Mouse (Mus musculus): ENCODE data around the gene Gm44790. TPM values are rescaled to one million over a fixed set of nuclear protein-coding genes. Genes with fewer than 3 reads are reported as not detected.
A peak's percentile ranks its signal among the peaks of the same experiment; 100 is the strongest.
"Not testable (repeated sequence)": the region's sequence is repeated elsewhere in the genome, so short reads cannot be mapped to it uniquely, and the experiment has no call there.

The Gm44790 gene
- total RNA-seq, 2 experiments from 2014 or later, result 0.58 TPM; not detected in 1

DNA sequence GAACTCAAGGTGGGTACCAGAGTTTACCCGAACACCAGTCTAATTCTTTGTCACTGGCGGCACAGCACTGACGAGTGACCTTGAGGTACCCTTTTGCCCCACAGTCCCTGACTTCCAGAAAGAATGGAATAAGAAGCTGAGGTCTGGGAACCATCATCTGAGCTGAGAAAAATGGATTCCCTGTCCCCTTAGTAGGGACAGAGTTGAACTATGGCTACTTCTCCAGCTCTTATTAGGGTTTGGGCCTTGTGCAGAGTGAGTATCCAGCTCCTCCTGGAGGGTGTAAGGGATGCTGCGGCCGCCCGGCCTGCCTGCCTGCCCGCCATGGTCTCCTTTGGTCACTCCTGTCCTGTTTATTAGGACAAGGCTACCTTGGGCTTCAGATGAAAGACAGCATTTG is 46.6 kb downstream of the Gm44790 start:
- DNase-seq (ENCODE audit: low spot score in 2 of 2), result no peak

DNA sequence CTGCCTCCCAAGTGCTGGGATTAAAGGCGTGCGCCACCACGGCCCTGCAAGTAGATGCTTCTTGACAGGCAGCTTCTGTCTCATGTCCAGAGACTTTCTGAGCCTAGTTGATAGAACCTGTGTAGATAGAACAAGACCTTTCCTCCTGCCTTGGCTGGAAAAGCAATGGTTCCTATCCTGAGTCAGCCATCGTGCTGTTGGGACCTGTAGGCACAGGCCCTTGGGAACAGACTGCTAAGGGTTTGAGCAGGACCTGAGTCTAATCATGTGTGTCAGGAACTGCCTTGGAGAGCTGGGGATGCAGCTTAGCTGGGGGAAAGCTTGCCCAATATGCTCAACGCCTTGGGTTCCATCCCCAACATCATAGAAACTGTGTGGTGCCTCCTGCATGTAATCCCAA is 47.6 kb downstream of the Gm44790 start:
- DNase-seq (ENCODE audit: low spot score in 2 of 2), result no peak

DNA sequence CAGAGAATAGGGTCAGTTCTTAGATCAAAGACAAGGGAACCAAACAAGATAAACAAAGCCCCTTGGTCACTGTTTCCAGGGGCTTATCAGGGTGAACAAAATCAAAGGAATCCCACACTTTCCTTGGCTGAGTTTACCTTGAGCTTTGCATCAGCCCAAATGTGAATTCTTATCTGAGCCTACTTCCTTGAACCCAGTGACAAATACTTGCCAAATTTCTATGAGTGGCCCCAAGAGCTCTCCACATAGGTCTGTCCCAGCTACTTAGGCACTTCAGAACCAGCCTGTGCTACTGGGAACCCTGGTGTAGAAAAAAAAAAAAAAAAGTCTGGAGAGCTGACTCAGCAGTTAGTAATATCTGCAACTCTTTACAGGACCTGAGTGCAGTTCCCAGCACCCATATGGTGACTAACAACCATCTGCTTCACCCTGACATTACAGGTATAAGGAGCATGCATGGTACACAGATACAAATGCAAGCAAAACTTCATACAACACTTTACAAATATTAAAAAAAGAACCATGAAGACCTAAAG is 48.3 kb downstream of the Gm44790 start:
- DNase-seq (ENCODE audit: low spot score in 2 of 2), result no peak

DNA sequence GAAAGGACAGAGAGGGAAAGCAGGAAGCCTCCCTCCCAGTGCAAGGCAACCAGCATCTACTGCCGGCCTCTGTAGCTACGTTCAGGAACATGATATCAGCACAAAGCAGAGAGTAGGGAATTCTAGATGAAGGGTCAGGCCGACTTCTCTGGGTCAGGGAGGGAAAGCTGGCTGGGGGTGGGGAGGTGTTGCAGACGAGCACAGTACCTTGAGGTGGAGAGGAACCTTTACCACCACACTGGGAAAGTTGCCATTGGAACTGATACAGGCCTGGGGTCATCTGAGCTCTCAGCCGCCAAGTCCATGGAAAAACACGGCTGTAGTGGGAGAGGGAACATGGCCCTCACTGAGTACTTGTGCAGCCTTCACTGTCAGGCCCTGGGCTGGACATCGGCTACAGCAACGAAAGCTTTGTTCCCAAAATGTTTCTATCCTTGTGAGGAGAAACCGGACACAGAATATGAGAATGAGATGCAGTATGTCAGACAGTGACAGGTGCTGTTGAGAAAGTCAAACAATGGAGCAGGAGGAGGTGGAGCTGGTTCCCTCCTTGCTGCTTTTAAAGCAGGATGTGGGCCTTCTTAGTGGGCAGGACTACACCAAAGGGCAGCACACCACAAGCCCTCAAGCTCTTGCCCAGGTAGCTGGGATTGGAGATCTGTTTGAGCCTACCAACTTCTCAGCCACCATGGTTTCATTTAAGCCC is 49.2 kb downstream of the Gm44790 start:
- DNase-seq (ENCODE audit: low spot score in 2 of 2), result no peak

DNA sequence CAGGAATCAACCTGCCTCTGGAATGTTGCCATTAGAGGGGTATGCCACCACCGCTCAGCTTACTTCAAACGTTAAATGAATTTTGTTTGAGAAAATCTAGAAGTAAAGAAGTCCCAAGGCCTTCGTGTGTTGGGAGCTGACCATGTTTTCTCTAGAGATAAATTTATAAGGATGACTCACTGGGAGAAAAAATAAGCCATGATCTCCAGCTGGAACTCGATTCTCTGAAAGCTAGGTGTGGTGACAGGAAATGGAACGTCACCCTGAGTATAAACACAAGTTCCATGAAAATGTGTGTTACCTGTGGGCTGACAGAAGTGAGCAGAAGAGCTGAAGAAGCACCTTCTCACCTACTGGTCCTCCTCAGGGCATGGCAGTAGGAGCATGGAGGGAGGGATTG is 50.5 kb downstream of the Gm44790 start:
- DNase-seq (ENCODE audit: low spot score in 2 of 2), result no peak

DNA sequence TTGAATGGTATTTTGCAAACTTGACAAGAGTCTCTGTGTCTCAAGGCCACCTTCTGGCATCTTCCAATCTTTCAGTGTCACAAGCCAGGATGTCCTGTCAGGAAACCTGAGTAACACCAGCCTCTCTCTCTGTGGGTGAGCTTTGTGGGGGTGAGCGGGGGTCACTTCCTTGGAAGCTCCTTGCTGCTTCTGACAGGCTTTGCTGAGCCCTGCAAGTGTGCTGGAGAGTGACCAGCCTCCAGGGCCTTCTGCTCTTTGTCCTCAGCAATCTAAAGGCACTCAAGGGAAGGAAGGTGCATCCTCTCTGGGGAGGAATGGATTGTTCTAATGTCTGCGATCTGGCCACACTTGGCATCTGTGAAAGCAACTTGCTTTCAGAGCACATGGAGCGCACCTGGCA is 52.9 kb downstream of the Gm44790 start:
- DNase-seq (ENCODE audit: low spot score in 2 of 2), result no peak

DNA sequence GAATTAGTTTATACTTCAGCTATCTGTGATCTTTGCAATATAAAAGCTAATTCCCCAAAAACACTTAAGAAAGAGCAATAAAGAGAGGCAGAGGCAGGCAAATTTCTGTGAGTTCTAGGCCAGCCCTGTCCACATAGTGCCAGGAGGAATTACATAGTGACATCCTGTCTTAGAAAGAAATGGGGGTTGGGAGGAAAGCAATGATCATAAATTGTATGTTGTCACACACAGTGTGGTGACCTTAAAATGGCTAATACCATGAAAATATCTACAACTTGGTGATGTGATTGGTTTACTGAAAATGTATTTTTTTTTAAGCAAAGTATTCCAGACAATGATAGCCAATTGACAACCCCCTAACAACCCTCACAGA is 53.3 kb downstream of the Gm44790 start:
- no peak for DNase-seq (ENCODE audit: low spot score in 2 of 2)

DNA sequence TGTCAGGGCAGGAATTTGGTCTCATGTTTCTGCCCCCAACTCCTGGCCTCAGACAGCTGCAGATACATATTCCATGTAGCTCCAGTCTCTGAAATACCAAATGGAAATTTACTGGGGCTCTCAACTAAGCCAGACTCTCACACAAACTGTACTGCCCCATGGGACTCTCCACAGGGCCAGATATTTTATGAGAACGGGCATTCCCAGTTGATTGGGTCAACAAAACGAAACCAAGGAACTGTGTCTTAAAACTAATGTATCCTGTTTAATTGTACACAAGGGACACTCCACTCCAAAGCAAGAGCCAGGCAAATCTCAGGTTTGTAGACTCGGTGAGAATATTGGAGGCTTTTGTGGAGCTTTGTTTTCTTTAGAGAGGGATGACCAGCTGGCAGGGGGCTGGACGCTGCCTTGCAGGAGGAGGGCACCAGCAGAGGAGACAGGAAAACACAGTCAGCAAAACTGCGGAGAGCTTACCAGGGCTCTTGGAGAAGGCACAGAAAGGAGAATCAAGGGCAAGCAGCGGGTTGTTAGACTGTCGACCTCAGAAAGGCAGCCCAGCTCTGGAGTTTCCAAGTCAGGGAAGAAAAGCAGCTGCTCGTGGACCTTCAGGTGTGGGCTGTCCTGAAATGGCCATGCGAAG is 53.9 kb downstream of the Gm44790 start:
- DNase-seq (ENCODE audit: low spot score in 2 of 2), result no peak

DNA sequence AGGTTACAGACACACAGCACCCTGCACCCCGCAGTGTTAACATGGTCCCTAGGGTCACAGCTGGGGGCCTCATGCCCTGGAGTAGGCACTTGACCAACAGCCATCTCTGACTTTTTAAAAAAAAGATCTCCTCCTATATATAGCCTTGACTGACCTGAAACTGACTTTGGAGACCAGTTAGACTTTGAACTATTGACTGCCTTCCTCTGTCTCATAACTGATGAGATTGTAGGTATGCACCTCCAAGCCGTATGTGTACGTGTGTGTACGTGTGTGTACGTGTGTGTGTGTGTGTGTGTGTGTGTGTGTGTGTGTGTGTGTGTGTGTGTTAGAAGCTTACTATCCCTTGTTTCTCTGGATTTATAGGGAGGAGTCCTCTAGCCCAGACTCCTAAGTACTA is 55.4 kb downstream of the Gm44790 start:
- DNase-seq (ENCODE audit: low spot score in 2 of 2), result no peak

DNA sequence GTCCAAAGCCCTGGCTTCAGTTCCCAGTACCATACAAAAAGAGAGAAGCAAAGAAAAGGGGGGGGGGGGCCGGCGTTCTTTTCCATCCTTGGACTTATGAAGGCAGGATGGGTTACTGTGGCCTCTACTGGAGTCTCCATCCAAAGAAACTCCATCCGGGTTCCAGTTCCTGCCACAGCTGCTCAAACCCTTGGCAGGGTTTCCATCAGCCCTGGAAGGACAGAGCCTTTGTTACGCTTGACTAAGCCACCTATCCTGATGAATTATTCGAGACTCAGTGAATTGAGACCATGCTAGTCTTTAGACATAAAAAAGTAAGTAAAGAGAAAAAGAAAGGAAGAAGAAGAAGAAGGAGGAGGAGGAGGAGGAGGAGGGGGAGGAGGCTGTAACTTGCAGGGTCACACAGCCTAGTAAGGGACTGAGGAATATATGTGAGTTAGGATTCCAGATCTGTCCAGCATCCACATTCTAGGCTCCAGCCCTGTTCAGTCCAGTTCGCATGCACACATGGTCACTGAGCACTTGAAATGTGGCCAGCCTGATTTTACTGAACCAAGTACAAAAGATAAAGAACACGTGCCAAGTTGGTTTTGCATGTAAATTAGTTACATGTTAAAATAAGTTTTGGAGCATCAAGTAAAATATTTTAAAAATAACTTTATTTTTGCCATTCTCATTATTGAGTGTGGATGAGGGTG is 59.6 kb downstream of the Gm44790 start:
- DNase-seq (ENCODE audit: low spot score in 2 of 2), result no peak

DNA sequence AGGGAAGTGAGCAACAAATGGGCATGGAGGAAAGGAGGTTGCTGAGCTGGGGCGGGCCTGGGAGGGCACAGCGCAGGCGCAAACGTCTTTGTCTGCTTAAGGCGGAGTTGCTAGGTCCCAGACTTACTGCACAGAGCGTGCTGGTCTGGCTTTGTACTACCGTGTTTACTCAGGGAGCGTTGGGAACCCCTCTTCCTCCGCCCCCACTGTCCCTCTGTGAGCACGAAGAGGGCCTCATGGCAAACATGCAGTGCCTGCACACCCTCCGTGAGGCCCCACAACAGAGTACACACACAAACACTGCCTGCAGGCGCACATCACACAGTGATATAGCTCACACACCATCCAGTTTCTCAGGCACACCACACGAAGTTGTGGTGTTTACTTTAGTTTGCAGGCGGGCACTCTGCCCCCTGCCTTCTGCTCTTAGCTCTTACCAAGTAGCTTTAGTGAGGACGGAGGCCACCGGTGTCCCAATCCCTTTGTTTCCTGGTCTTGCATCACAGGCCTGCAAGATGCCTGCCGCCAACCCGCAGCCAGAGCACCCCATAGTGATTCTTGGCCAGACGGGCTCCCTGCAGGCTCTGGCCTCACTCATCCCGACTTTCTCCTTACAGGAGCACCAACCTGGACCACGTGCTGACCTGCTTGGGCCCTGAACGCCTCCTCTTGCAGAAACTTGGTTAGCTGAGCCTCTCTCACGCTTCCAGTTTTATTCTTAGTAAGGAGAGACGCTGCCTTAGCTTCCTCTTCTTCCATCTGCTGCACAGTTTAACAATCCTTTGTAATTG is 61.1 kb downstream of the Gm44790 start:
- peak; percentile 59 to 77 for DNase-seq (ENCODE audit: low spot score in 2 of 2)

DNA sequence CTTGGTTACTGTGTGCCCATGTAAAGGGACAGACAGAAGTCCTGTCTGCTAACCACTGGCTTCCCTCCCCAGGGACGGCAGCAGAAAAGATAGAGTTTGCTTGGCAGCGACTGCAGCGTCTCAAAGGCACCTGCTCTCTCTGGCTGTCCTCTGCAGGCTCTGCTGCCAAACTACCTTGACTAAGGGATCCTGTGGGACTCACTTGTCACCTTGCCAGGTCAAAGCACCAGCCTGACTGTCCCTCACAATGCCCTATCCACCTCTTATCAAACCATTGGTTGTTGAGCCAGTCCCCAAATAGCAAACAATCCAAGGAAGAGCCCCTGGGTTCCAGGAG is 61.7 kb downstream of the Gm44790 start:
- DNase-seq (ENCODE audit: low spot score in 2 of 2), result no peak

DNA sequence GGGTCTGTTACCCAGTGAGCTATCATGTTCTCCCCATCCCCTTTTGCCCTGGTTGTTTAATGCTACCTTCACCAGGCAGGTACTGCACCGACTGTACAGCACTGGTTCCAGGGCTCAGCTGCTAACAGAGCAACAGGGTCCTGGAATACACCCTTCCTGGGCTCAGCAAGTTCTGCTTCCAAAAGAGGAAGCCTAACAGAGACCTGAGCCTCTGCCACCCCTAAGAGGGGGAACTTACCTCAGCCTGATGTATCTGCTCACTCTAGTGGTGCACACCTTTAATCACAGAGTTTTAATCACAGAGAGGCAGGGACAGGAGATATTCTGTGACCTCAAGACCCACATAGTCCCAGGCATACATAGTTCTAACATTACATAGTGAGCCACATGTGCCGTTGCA is 63.5 kb downstream of the Gm44790 start:
- DNase-seq (ENCODE audit: low spot score in 2 of 2), result no peak

DNA sequence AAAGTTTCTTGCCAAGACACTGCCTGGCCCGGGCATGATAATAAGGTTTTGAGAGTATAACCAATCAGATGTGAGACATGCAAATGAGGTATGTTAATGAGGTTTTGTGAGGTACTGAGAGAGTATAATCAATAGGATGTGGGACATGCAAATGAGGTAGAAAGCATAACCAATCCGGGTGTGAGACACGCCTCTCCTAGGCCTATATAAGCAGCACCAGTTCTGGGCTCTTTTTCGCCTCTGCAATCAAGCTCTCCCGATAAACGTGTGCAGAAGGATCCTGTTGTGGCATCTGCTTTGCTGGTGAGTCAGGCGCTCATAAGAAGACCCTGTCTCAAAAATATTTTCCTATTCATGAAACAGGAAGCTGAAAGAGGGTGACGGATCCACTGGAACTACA is 64.0 kb downstream of the Gm44790 start:
- not testable (repeated sequence) for DNase-seq (ENCODE audit: low spot score in 2 of 2)

DNA sequence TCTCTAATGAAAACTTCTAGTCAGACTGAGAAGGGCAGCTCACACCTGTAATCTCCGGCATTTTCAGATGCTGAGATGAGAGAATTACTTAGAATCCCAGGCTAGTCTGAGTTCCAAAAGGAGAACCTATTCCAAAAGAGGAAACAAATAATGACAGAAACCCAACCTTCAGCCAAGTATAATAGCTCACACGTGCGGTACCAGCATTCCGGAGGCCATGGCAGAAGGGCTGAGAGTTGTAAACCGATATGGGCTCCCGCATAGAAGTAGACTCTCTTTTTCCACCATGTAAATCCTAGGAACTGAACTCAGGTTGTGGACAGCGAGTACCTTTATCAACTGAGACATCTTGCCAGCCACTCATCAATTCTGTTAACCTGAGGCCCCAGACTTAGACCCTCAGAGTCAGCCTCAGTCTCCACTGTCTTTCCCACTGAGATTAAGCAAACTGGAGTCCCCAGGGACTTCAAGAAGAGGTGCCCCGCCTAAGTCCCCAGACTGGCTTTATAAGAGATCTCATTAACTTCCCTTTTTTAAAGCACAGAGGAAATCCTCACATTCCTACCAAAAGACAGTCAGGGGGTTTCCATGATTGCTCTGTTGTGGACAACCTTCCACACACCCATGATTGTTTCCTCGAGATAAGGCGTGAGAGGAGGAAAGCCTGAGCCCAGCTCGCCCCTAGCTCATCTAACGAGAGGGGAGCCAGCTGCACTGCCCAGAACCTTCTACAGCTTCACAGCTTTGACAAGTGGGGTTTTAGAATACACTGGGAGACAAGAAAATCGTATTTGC is 67.2 kb downstream of the Gm44790 start:
- no peak for DNase-seq (ENCODE audit: low spot score in 2 of 2)

DNA sequence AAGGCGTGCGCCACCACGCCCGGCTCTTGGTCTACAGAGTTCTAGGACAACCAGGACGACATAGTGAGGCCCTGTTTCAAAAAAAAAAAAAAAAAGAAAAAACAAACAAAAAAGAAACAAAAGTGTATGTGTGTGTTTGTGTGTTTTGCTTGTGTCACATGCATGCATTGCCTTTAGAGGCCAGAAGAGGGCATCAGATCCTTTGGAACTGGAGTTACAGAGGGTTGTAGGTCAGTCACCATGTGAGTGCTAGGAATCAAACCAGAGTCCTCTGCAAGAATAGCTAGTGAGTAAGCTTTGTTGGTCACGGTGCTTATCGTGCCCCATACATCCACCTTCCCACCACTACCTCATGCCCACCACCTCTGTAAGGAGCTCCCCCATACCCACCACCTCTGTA is 68.3 kb downstream of the Gm44790 start:
- no peak for DNase-seq (ENCODE audit: low spot score in 2 of 2)

Other genes with a start within 250 kb of the Gm44790 start
- 10 to 100 TPM; 13.0 to 17.7 TPM for gene Tgfa, start 231.4 kb upstream of the Gm44790 start, total RNA-seq (2021)
- 10 to 100 TPM; 20.5 to 21.7 TPM for gene Fam136a, start 61.0 kb upstream of the Gm44790 start, total RNA-seq (2021)
- 10 to 100 TPM; 50.7 to 60.3 TPM for gene Snrpg, start 55.4 kb upstream of the Gm44790 start, total RNA-seq (2021)
- 100 to 1,000 TPM; 105 to 115 TPM for gene Pcyox1, start 29.5 kb upstream of the Gm44790 start, total RNA-seq (2021)
- gene Tia1, start 22.4 kb upstream of the Gm44790 start, total RNA-seq (2021), result 100 to 1,000 TPM in 1 of 2 experiments, 10 to 100 TPM in 1; 97.8 to 102 TPM
- 10 to 100 TPM; 21.6 to 22.8 TPM for gene C87436, start 11.7 kb downstream of the Gm44790 start, total RNA-seq (2021)
- 100 to 1,000 TPM; 188 to 189 TPM for gene Pcbp1, start 99.7 kb downstream of the Gm44790 start, total RNA-seq (2021)
- 1 to 10 TPM; 1.4 to 1.7 TPM for gene Asprv1, start 201.5 kb downstream of the Gm44790 start, total RNA-seq (2021)
- gene Mxd1, start 242.5 kb downstream of the Gm44790 start, total RNA-seq (2021), result 10 to 100 TPM; 21.7 to 24.9 TPM

Measured in left cerebral cortex, adult 18-20 months (tissue).